Mouse (Mus musculus): ENCODE measurements around the gene Nisch. TPM values are rescaled to one million over a fixed set of nuclear protein-coding genes. Genes with fewer than 3 reads are reported as not detected.

The Nisch gene
- polyA plus RNA-seq, 1 experiment from 2014 or later = 258 TPM

DNA sequence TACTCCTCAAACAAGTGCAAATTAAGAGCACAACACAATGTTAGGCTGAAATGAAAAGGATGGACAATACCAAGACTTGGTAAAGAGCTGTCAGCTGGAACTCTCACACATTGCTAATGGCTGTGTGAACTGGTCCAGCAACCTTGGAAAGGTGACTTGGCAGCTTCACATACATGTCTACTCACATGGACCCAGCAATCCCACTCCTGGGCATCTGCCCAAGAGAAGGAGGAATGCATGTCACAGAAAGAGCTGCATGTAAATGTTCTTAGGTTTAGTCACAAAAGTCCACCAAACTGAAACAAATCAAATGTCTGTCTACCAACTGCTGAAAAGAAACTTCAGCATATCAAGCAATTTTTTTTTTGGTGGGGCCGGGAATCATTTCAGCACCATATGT, 29.2 kb upstream of the Nisch start:
- ATAC-seq (ENCODE audit: low FRiP score) = no peak
- H3K27ac ChIP-seq (ENCODE audit: low read depth, low read length) = no peak overlapping the region
- H3K9ac ChIP-seq (ENCODE audit: low read length) = no peak overlapping the region
- WGBS = 84% methylated on average over 1 of the region's 1 CpGs
- H3K9me3 ChIP-seq (ENCODE audit: control insufficient read depth, low read length) = no peaks in the 10 kb centered on the region
- H3K4me1 ChIP-seq (ENCODE audit: control insufficient read depth, insufficient read depth, low read length) = peaks cover 3% of the 10 kb centered on the region; the same call in 1 of the 2 replicates
- no peaks in the 10 kb centered on the region for H3K27me3 ChIP-seq (ENCODE audit: control insufficient read depth, insufficient read depth, low read length)
- H3K36me3 ChIP-seq (ENCODE audit: control insufficient read depth, insufficient read depth, low read length) = no peaks in the 10 kb centered on the region
- DNase-seq (ENCODE audit: low spot score, missing footprints) = no peak
- H3K4me2 ChIP-seq = no peak overlapping the region
- no peak overlapping the region for H3K4me3 ChIP-seq (ENCODE audit: low read depth, low read length)

DNA sequence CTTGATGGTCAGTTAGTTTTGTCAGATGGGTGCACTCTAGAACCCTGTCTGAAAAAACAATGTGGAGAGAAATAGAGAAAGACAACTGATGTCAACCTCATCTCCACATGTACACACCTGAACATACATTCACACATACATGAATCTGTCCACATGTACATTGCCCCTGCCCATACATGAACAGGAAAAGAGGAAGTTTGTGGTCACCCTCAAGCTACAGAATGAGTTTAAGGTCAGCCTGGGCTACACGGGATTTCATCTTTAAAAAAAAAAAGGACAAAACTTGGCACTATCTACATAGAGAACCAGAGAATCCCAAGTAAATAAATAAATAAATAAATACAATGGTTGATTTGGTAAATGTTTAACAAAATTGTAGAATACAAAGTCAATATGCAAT, 28.0 kb upstream of the Nisch start:
- no peak overlapping the region for H3K9ac ChIP-seq (ENCODE audit: low read length)
- no peaks in the 10 kb centered on the region for H3K9me3 ChIP-seq (ENCODE audit: control insufficient read depth, low read length)
- H3K4me2 ChIP-seq = no peak overlapping the region
- no peaks in the 10 kb centered on the region for H3K36me3 ChIP-seq (ENCODE audit: control insufficient read depth, insufficient read depth, low read length)
- ATAC-seq (ENCODE audit: low FRiP score) = no peak
- no peak for DNase-seq (ENCODE audit: low spot score, missing footprints)
- H3K27ac ChIP-seq (ENCODE audit: low read depth, low read length) = no peak overlapping the region
- H3K4me1 ChIP-seq (ENCODE audit: control insufficient read depth, insufficient read depth, low read length) = no peaks in the 10 kb centered on the region
- no peaks in the 10 kb centered on the region for H3K27me3 ChIP-seq (ENCODE audit: control insufficient read depth, insufficient read depth, low read length)
- 89% methylated on average over 1 of the region's 1 CpGs for WGBS
- H3K4me3 ChIP-seq (ENCODE audit: low read depth, low read length) = no peak overlapping the region

DNA sequence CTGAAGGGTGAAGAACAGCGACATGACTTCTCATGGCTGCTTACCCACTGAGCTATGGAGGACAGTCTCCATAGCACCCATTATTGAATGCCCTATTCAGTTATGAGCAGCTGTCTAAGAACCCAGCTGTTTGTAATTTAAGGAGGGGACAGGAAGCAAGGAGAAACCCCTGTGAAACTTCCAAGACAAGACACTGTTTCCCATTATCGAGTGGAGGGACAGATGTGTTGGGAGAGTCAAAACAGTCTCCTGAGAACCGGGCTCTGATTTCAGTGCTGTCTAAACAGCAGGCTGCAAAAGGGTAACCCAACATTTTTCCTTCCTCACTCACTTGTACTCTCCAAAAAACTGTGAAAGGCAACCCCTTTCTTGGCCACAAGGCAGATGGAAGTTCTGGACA, 23.8 kb upstream of the Nisch start:
- no peaks in the 10 kb centered on the region for H3K36me3 ChIP-seq (ENCODE audit: control insufficient read depth, insufficient read depth, low read length)
- no peak overlapping the region for H3K4me2 ChIP-seq
- no peaks in the 10 kb centered on the region for H3K4me1 ChIP-seq (ENCODE audit: control insufficient read depth, insufficient read depth, low read length)
- no peaks in the 10 kb centered on the region for H3K27me3 ChIP-seq (ENCODE audit: control insufficient read depth, insufficient read depth, low read length)
- H3K4me3 ChIP-seq (ENCODE audit: low read depth, low read length) = no peak overlapping the region
- WGBS = 74% methylated on average over 3 of the region's 3 CpGs
- DNase-seq (ENCODE audit: low spot score, missing footprints) = no peak
- H3K9me3 ChIP-seq (ENCODE audit: control insufficient read depth, low read length) = no peaks in the 10 kb centered on the region
- H3K27ac ChIP-seq (ENCODE audit: low read depth, low read length) = no peak overlapping the region
- ATAC-seq (ENCODE audit: low FRiP score) = no peak
- no peak overlapping the region for H3K9ac ChIP-seq (ENCODE audit: low read length)

DNA sequence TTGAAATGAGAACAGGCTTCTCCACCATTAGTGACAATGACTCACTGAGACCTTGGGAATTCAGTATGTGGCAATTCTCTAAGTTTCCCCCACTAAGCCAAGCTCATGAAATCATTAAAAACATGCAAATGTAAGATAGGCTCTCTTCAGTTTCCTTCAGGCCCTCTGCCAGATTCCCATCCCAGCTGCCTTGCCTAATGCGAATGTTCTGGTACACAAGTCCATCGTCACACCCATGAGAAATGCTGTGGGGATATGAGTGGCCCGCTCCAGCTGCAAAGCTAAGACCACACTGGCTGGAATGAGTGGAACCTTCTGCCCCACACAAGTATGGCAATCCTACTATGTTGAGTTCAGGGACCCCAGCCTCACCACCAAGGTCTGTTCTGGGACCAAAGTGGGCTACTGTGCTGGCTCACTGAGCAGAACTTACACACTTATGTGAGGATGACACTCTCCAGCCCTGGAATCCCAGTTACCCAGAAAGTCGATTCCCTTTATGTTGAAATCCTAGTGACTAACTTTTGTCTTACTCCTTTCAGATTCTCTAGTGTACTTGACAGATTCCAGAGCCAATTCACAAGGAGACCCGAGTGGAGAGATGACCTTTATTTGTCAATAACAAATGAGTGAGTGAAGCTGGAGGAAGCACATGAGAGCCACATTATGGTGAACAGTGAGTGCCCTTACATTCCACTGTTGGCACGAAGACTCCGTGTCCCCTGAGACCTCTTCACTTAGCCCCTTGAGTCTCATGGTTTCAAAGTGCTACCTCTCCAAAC, 20.5 kb upstream of the Nisch start:
- Histone ChIP-seq H3K9me3 (ENCODE audit: control insufficient read depth, low read length) (no peaks in the 10 kb centered on the region), H3K4me3 (ENCODE audit: low read depth, low read length) (no peak overlapping the region), H3K4me2 (no peak overlapping the region), H3K9ac (ENCODE audit: low read length) (no peak overlapping the region), H3K27ac (ENCODE audit: low read depth, low read length) (no peak overlapping the region), H3K27me3 (ENCODE audit: control insufficient read depth, insufficient read depth, low read length) (no peaks in the 10 kb centered on the region), H3K4me1 (ENCODE audit: control insufficient read depth, insufficient read depth, low read length) (no peaks in the 10 kb centered on the region), H3K36me3 (ENCODE audit: control insufficient read depth, insufficient read depth, low read length) (no peaks in the 10 kb centered on the region)
- ATAC-seq (ENCODE audit: low FRiP score) (no peak), DNase-seq (ENCODE audit: low spot score, missing footprints) (no peak)
- 84% methylated on average over 7 of the region's 7 CpGs for WGBS

DNA sequence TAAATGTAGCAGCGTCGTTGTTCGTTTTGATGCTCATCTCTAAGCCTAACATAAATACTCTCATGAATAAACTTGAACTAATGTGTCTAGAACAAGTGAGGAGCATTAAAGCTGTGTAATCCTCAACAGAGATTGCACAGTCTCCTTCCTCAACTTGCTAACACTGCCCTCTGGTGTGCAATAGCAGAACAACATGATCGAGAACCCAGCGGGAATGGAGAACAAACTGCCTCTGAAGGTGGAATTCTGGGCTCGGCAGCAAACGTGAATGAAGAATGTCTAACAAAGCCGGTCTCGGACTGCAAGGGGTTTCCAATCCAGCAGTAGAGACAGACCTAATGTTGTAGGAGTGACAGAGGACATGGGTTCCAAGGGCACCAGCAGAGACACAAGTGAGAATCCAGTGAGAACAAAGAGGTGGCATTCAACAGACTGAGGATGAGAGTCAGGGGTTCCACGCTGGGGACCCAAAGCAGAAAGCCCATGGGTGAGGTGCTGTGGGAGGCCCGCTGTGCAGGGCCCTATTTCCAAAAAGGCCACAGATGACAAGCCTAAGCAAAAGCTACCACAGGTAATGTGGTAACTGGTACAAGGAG, 17.3 kb upstream of the Nisch start:
- no peaks in the 10 kb centered on the region for H3K27me3 ChIP-seq (ENCODE audit: control insufficient read depth, insufficient read depth, low read length)
- H3K4me2 ChIP-seq = no peak overlapping the region
- no peak overlapping the region for H3K27ac ChIP-seq (ENCODE audit: low read depth, low read length)
- H3K36me3 ChIP-seq (ENCODE audit: control insufficient read depth, insufficient read depth, low read length) = no peaks in the 10 kb centered on the region
- DNase-seq (ENCODE audit: low spot score, missing footprints) (peak; percentile 97), ATAC-seq (ENCODE audit: low FRiP score) (peak; percentile 22; the same call in 1 of the 2 replicates)
- no peaks in the 10 kb centered on the region for H3K4me1 ChIP-seq (ENCODE audit: control insufficient read depth, insufficient read depth, low read length)
- no peaks in the 10 kb centered on the region for H3K9me3 ChIP-seq (ENCODE audit: control insufficient read depth, low read length)
- no peak overlapping the region for H3K4me3 ChIP-seq (ENCODE audit: low read depth, low read length)
- H3K9ac ChIP-seq (ENCODE audit: low read length) = peak overlapping the region; percentile 45
- 24% methylated on average over 11 of the region's 11 CpGs for WGBS

DNA sequence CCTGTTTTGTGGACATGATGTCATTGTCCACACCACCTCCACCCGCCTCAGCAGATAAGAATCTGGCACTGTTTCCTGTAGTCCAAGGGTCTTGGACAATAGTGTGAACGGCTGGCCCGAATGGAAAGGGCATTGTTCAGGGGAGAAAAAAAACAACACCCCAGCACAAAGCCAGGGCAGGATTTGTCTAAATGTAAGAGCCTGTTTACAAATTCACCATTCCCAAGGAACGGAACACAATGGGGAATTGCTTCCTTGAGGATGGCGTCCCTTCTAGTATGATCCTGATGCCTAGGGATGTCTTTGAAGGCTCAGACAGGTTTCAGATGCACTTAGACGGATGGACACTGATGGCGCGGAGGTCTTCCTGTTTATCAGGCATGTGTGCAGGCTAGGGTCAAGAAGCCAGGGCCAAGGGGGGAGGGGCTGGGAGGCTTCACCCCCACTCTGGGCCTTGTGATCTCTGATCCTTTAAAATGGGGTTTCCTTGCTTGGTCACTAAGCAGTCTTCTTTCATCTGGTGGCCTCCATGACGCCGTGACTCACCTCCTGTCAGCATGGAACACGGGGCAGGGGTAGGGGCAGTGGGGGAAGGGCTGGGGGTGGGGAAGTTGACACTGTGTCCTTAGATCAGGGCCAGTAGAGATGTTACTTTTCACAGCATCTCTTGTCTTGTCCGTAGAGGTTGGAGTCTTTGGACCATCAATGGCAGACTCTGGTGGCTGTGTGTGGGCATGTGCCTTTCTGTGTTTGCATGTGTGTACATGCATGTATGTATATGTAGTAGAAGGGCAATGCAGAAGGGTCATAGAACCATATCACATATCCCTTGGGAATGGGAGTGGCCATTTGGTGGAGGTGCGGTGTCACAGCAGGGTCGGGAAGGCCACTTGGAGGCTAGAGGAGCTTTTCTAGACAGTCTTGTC, 16.6 kb upstream of the Nisch start:
- Histone ChIP-seq H3K4me3 (ENCODE audit: low read depth, low read length) (no peak overlapping the region), H3K9me3 (ENCODE audit: control insufficient read depth, low read length) (no peaks in the 10 kb centered on the region), H3K9ac (ENCODE audit: low read length) (no peak overlapping the region), H3K4me1 (ENCODE audit: control insufficient read depth, insufficient read depth, low read length) (no peaks in the 10 kb centered on the region), H3K27me3 (ENCODE audit: control insufficient read depth, insufficient read depth, low read length) (no peaks in the 10 kb centered on the region), H3K4me2 (no peak overlapping the region), H3K27ac (ENCODE audit: low read depth, low read length) (no peak overlapping the region), H3K36me3 (ENCODE audit: control insufficient read depth, insufficient read depth, low read length) (no peaks in the 10 kb centered on the region)
- WGBS = 87% methylated on average over 14 of the region's 14 CpGs
- ATAC-seq (ENCODE audit: low FRiP score) (peak; percentile 38), DNase-seq (ENCODE audit: low spot score, missing footprints) (peak; percentile 65)

DNA sequence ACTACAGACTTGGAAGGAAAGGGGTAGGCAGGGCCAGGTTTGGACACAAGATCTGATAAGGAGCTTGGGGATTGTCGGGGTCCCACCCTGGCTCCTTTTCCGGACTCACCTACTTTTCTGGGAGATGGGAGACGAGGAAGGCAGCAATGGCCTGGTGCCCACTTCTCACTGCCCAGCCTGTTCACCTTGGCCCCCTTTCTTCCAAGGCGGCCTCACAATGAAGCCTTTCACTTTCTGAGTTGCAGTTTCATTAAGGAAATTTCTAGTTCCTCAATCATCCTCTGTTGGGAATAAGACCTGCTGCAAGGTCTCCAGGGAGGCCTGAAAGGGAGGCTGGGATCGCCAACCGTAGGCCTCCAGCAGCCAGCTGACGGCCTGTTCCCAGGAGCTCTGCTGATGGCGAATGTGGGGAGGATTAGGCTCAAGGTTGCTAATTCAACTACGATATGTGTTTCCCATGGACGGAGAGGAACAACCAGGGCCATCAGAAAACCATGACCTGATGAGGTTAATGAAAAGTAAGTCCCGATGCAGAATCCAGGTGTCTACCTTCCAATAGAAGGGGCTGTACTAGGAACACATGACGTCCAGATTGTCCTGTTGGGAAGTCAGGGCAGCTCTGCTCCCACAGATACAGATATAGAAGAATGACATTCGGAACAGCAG, 15.8 kb upstream of the Nisch start:
- no peak for ATAC-seq (ENCODE audit: low FRiP score)

DNA sequence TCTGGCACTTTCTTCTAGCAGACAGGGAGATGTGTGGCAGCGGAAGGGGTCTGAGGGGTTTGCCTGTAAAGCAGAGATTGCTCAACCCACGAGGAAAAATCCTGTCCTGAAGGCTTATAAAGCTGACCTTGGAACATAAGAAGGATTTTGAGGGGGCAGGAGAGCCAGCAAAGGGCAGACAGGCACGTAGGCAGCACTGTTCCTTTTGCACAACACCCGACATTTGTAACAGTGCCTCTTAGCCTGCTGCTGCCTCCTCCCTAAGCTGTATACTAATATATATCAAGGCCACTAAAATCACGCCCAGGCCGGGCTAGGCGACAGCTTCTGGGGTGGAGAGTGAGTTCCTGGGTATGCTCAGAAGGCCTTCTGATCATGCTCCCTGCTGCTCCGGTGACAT, 13.7 kb upstream of the Nisch start:
- H3K27me3 ChIP-seq (ENCODE audit: control insufficient read depth, insufficient read depth, low read length) = no peaks in the 10 kb centered on the region
- no peak overlapping the region for H3K27ac ChIP-seq (ENCODE audit: low read depth, low read length)
- DNase-seq (ENCODE audit: low spot score, missing footprints) (peak; percentile 14), ATAC-seq (ENCODE audit: low FRiP score) (no peak)
- H3K4me2 ChIP-seq = no peak overlapping the region
- H3K9ac ChIP-seq (ENCODE audit: low read length) = no peak overlapping the region
- H3K36me3 ChIP-seq (ENCODE audit: control insufficient read depth, insufficient read depth, low read length) = no peaks in the 10 kb centered on the region
- H3K4me3 ChIP-seq (ENCODE audit: low read depth, low read length) = no peak overlapping the region
- 72% methylated on average over 8 of the region's 8 CpGs for WGBS
- H3K9me3 ChIP-seq (ENCODE audit: control insufficient read depth, low read length) = no peaks in the 10 kb centered on the region
- H3K4me1 ChIP-seq (ENCODE audit: control insufficient read depth, insufficient read depth, low read length) = no peaks in the 10 kb centered on the region

More for the DNA sequence above, 15.8 kb upstream of the Nisch start:
- Histone ChIP-seq H3K4me1 (ENCODE audit: control insufficient read depth, insufficient read depth, low read length) (no peaks in the 10 kb centered on the region), H3K9me3 (ENCODE audit: control insufficient read depth, low read length) (no peaks in the 10 kb centered on the region), H3K27ac (ENCODE audit: low read depth, low read length) (no peak overlapping the region), H3K27me3 (ENCODE audit: control insufficient read depth, insufficient read depth, low read length) (no peaks in the 10 kb centered on the region), H3K36me3 (ENCODE audit: control insufficient read depth, insufficient read depth, low read length) (no peaks in the 10 kb centered on the region), H3K4me3 (ENCODE audit: low read depth, low read length) (no peak overlapping the region), H3K4me2 (no peak overlapping the region), H3K9ac (ENCODE audit: low read length) (no peak overlapping the region)
- no peak for DNase-seq (ENCODE audit: low spot score, missing footprints)
- 84% methylated on average over 13 of the region's 13 CpGs for WGBS

Measured in midbrain, embryonic 11.5 days (tissue).